In the genomic region with DNA sequence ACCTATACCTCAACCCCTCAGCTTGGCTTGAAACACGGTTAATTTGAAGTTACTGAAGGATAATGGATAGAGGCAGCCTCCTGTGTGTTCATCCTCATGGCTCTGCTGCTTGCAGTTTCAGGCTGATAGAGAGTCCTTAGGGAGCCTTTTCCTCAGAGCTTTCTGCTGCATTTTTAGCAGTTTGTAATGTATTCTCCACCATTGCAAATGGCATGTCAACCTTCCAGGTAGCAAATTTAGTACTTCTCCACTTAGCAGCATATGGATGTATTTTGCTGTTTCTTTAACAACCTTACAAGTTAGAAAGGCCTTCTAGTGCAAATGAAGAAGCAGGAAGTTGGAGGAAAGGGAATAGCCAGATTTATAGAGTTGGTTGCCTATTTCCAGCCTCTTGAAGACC, we compare ENCODE assay signal across 36 mouse cellular contexts. TPM values are rescaled to one million over a fixed set of nuclear protein-coding genes. Genes with fewer than 3 reads are reported as not detected.
"Had no signal": no experiment of that assay in that cellular context is flagged by ENCODE, and none has a peak within 500 bp of the region (broad histone marks: within the 10 kb centered on the region; RNA-seq: fewer than 3 reads in every experiment).

No protein-coding gene starts in this region.

- ATAC-seq: forebrain, embryonic 14.5 days; forebrain, embryonic 15.5 days; forebrain, embryonic 16.5 days had no signal

- H3K4me3 ChIP-seq: embryonic facial prominence, embryonic 10.5 days; embryonic facial prominence, embryonic 12.5 days; embryonic facial prominence, embryonic 13.5 days; embryonic facial prominence, embryonic 15.5 days; erythroblast, embryonic 14.5 days; forebrain, embryonic 10.5 days; forebrain, embryonic 12.5 days; forebrain, embryonic 15.5 days; gastrocnemius, adult 2 months; heart, adult 2 months; heart, embryonic 10.5 days had no signal

- H3K4me2 ChIP-seq: embryonic facial prominence, embryonic 12.5 days; embryonic facial prominence, embryonic 13.5 days; embryonic facial prominence, embryonic 15.5 days; forebrain, embryonic 12.5 days; forebrain, embryonic 15.5 days; heart, embryonic 11.5 days had no signal

- H3K9me3 ChIP-seq: embryonic facial prominence, embryonic 10.5 days; embryonic facial prominence, embryonic 12.5 days; embryonic facial prominence, embryonic 13.5 days; embryonic facial prominence, embryonic 15.5 days; forebrain, embryonic 10.5 days; forebrain, embryonic 12.5 days; forebrain, embryonic 15.5 days; heart, embryonic 10.5 days had no signal

- H3K36me3 ChIP-seq: embryonic facial prominence, embryonic 10.5 days; embryonic facial prominence, embryonic 12.5 days; embryonic facial prominence, embryonic 13.5 days; embryonic facial prominence, embryonic 15.5 days; forebrain, embryonic 10.5 days; forebrain, embryonic 12.5 days; forebrain, embryonic 15.5 days; heart, embryonic 10.5 days had no signal

- DNase-seq: cerebellum, adult 8-10 months; cerebellum, adult 9-10 months; cerebellum, adult 9-11 months; cerebellum, postnatal 10 days; cerebellum, postnatal 14 days; cerebellum, postnatal 25 days; cerebellum, postnatal 36 days; embryo, embryonic 11 days; gastrocnemius, adult 2 months; gastrocnemius, postnatal 10 days; gastrocnemius, postnatal 14 days; gastrocnemius, postnatal 25 days; gastrocnemius, postnatal 36 days; heart, adult 11 months; heart, adult 18-20 months; heart, adult 2 months had no signal

- H3K4me1 ChIP-seq: embryonic facial prominence, embryonic 10.5 days; embryonic facial prominence, embryonic 12.5 days; embryonic facial prominence, embryonic 13.5 days; embryonic facial prominence, embryonic 15.5 days; forebrain, embryonic 10.5 days; forebrain, embryonic 12.5 days; forebrain, embryonic 15.5 days; heart, embryonic 10.5 days had no signal

- H3K27me3 ChIP-seq: embryonic facial prominence, embryonic 12.5 days; embryonic facial prominence, embryonic 15.5 days; forebrain, embryonic 12.5 days; forebrain, embryonic 15.5 days had no signal

- H3K27ac ChIP-seq: embryonic facial prominence, embryonic 10.5 days; embryonic facial prominence, embryonic 12.5 days; embryonic facial prominence, embryonic 13.5 days; embryonic facial prominence, embryonic 15.5 days; forebrain, embryonic 10.5 days; forebrain, embryonic 12.5 days; forebrain, embryonic 15.5 days; gastrocnemius, adult 2 months; heart, adult 2 months; heart, embryonic 10.5 days had no signal

- H3K9ac ChIP-seq: embryonic facial prominence, embryonic 12.5 days; embryonic facial prominence, embryonic 13.5 days; embryonic facial prominence, embryonic 15.5 days; forebrain, embryonic 12.5 days; forebrain, embryonic 15.5 days had no signal

RNA-seq across cellular contexts. Expression of a gene that starts 36.1 kb away (rescaled TPM):
- total RNA-seq: common myeloid progenitor, adult 5-6 weeks; gastrocnemius, adult 18-20 months; gastrocnemius, adult 2 months; gastrocnemius, adult 8-10 months; gastrocnemius, postnatal 10 days; gastrocnemius, postnatal 14 days; gastrocnemius, postnatal 25 days; gastrocnemius, postnatal 36 days; gastrocnemius, postnatal 4 days; granulocyte monocyte progenitor cell, adult 5-6 weeks; heart, adult 18-20 months; heart, adult 2 months; heart, adult 8-10 months had no signal
- polyA plus RNA-seq: embryonic facial prominence, embryonic 10.5 days; embryonic facial prominence, embryonic 11.5 days; embryonic facial prominence, embryonic 12.5 days; embryonic facial prominence, embryonic 13.5 days; embryonic facial prominence, embryonic 15.5 days; erythroblast, embryonic 14.5 days; forebrain, embryonic 10.5 days; forebrain, embryonic 12.5 days; forebrain, embryonic 14.5 days; frontal cortex, adult 2 months; heart, adult 2 months had no signal
